ENCODE assay signal across 8 mouse cellular contexts in genomic region chr6:22122080-22122479, GRCm38 (mm10).
DNase-seq lines count a peak whose midpoint lies in the region; TF ChIP-seq lines count a peak whose summit lies in the region.

No protein-coding gene starts in this region.

- no peaks in the 10 kb centered on the region for H3K9me3 ChIP-seq in CH12.LX (replicated peaks; ENCODE audit: low read length)

- no peak; the same call in 1 of the 2 replicates for TF ChIP-seq EP300 in CH12.LX (IDR thresholded peaks at IDR 0.05; ENCODE audit: low read length)

- peak overlapping the region in 2 of 3 experiments; percentile 13 for H3K4me3 ChIP-seq in CH12.LX (replicated peaks in 1 of 3; ENCODE audit: low read depth in 2 of 3, low read length in 2 of 3, poor library complexity in 1 of 3)

- H3K9ac ChIP-seq in CH12.LX (ENCODE audit: insufficient read depth, low read depth): peak overlapping the region; percentile 19; the same call in 1 of the 2 replicates

- H3K27me3 ChIP-seq in CH12.LX (replicated peaks): no peaks in the 10 kb centered on the region

- H3K36me3 ChIP-seq in CH12.LX (replicated peaks in 1 of 2; ENCODE audit: control insufficient read depth in 1 of 2, insufficient read depth in 1 of 2, low read length in 1 of 2): no peaks in the 10 kb centered on the region

- H3K27ac ChIP-seq in CH12.LX (ENCODE audit: insufficient read depth, low read depth): no peak overlapping the region

- H3K4me1 ChIP-seq in CH12.LX (ENCODE audit: control insufficient read depth in 1 of 2, insufficient read depth in 2 of 2): peaks cover 3 to 25% of the 10 kb centered on the region in 2 experiments; a peak in 3 of 4 replicates

- TF ChIP-seq CTCF in CH12.LX (conservative IDR thresholded peaks at IDR 0.05 in 1 of 2, IDR thresholded peaks at IDR 0.05 in 1 of 2; ENCODE audit: low read depth in 2 of 2, low read length in 2 of 2): peak; percentile 56 to 89; a peak in 3 of 4 replicates

- DNase-seq in 3T3-L1 (ENCODE audit: low read depth, low spot score): peak; percentile 91
- peak; percentile 87 for DNase-seq in CH12.LX (ENCODE audit: extremely low read depth)
- DNase-seq in cerebellum, adult 9-10 months: peak; percentile 58
- peak; percentile 39 to 74 for DNase-seq in frontal cortex, postnatal 36 days (ENCODE audit: low spot score in 2 of 2)
- DNase-seq in kidney, postnatal 36 days: peak; percentile 44 to 52
- DNase-seq in lung, postnatal 10 days: peak; percentile 60
- DNase-seq in retina, embryonic 14.5 days (ENCODE audit: low spot score): peak; percentile 86
- DNase-seq in ovary, postnatal 10 days (ENCODE audit: low spot score): no peak

- no peaks in the 10 kb centered on the region for H3K79me2 ChIP-seq in CH12.LX (replicated peaks; ENCODE audit: control insufficient read depth, extremely low read depth, insufficient read depth, poor library complexity, severe bottlenecking)

- peak; percentile 95 for TF ChIP-seq RAD21 in CH12.LX (IDR thresholded peaks at IDR 0.05; ENCODE audit: low read depth, low read length)

- in situ Hi-C loops in CH12.LX (cut with MboI; ENCODE audit: low pct_ligation_motif_present, low pct_unique_long_range_greater_than_20kb, low sequenced_read_pairs): loop anchor here (25.0 kb wide), 1 partner anchor 840 kb away; no protein-coding TSS in a partner anchor

- dilution Hi-C loops in CH12.LX (cut with MboI; ENCODE audit: extremely low pct_ligation_motif_present, extremely low pct_unique_long_range_greater_than_20kb, low sequenced_read_pairs): no loop called here

- peak overlapping the region; percentile 74 for H3K4me2 ChIP-seq in CH12.LX (ENCODE audit: insufficient read depth, low read depth, poor library complexity, severe bottlenecking)

- no peak for TF ChIP-seq POLR2A in CH12.LX (IDR thresholded peaks at IDR 0.05; ENCODE audit: low read depth, low read length)

TF ChIP-seq in CH12.LX, 34 proteins besides CTCF, POLR2A, EP300 and RAD21:
- TF ChIP-seq MEF2A (IDR thresholded peaks at IDR 0.05; ENCODE audit: borderline replicate concordance, low read depth, low read length) (0 out of 2 replicates have a peak, but pooled peaks have one; percentile 46), ZKSCAN1 (IDR thresholded peaks at IDR 0.05; ENCODE audit: borderline replicate concordance, low read depth, low read length) (no peak), MAX (IDR thresholded peaks at IDR 0.05; ENCODE audit: low read length) (no peak), TBP (conservative IDR thresholded peaks at IDR 0.05; ENCODE audit: low read depth, low read length) (0 out of 2 replicates have a peak, but pooled peaks have one; percentile 18), SMC3 (IDR thresholded peaks at IDR 0.05; ENCODE audit: low read depth, low read length) (peak; percentile 89), MAFK (IDR thresholded peaks at IDR 0.05; ENCODE audit: insufficient replicate concordance, low read length) (peak; percentile 68), KAT2A (IDR thresholded peaks at IDR 0.05; ENCODE audit: insufficient replicate concordance, low read length) (no peak), ZC3H11A (IDR thresholded peaks at IDR 0.05; ENCODE audit: low read depth, low read length) (peak; percentile 83), BHLHE40 (IDR thresholded peaks at IDR 0.05; ENCODE audit: low read depth, low read length) (peak; percentile 94), ELF1 (IDR thresholded peaks at IDR 0.05; ENCODE audit: low read depth, low read length) (no peak), NRF1 (IDR thresholded peaks at IDR 0.05; ENCODE audit: low read depth, low read length) (no peak), E2F4 (IDR thresholded peaks at IDR 0.05; ENCODE audit: insufficient replicate concordance, low read depth, low read length) (no peak), SIN3A (IDR thresholded peaks at IDR 0.05; ENCODE audit: low read length) (peak; percentile 68; the same call in 1 of the 2 replicates), TCF12 (IDR thresholded peaks at IDR 0.05; ENCODE audit: low read depth, low read length) (no peak), GABPA (IDR thresholded peaks at IDR 0.05; ENCODE audit: insufficient replicate concordance, low read depth, low read length) (no peak), RCOR1 (conservative IDR thresholded peaks at IDR 0.05; ENCODE audit: low read depth, low read length) (no peak), NELFE (IDR thresholded peaks at IDR 0.05; ENCODE audit: low read depth, low read length) (no peak), ZNF384 (IDR thresholded peaks at IDR 0.05; ENCODE audit: low read depth, low read length) (peak; percentile 86), MYC (IDR thresholded peaks at IDR 0.05; ENCODE audit: low read depth, low read length) (peak; percentile 22; the same call in 1 of the 2 replicates), UBTF (IDR thresholded peaks at IDR 0.05; ENCODE audit: low read depth, low read length) (no peak), USF1 (IDR thresholded peaks at IDR 0.05; ENCODE audit: low read depth, low read length) (no peak), HCFC1 (IDR thresholded peaks at IDR 0.05; ENCODE audit: low read depth, low read length) (no peak), POLR2AphosphoS2 (IDR thresholded peaks at IDR 0.05; ENCODE audit: low read depth, low read length) (no peak), MAZ (IDR thresholded peaks at IDR 0.05; ENCODE audit: low read depth, low read length) (no peak), USF2 (conservative IDR thresholded peaks at IDR 0.05; ENCODE audit: low read depth, low read length) (no peak), ZMIZ1 (IDR thresholded peaks at IDR 0.05; ENCODE audit: low read depth, low read length) (no peak), CHD2 (IDR thresholded peaks at IDR 0.05; ENCODE audit: low read length) (no peak), JUN (IDR thresholded peaks at IDR 0.05; ENCODE audit: insufficient read depth, low read depth, low read length) (no peak; the same call in 1 of the 2 replicates), MXI1 (IDR thresholded peaks at IDR 0.05; ENCODE audit: low read depth, low read length) (peak; percentile 46; the same call in 1 of the 2 replicates), PAX5 (IDR thresholded peaks at IDR 0.05; ENCODE audit: low read length) (no peak), CHD1 (IDR thresholded peaks at IDR 0.05; ENCODE audit: low read depth, low read length) (no peak), JUND (conservative IDR thresholded peaks at IDR 0.05; ENCODE audit: low read depth, low read length) (0 out of 2 replicates have a peak, but pooled peaks have one; percentile 26), IRF4 (IDR thresholded peaks at IDR 0.05; ENCODE audit: low read depth, low read length) (0 out of 2 replicates have a peak, but pooled peaks have one; percentile 37), ETS1 (conservative IDR thresholded peaks at IDR 0.05; ENCODE audit: low read depth, low read length) (peak; percentile 64)
